Mouse (Mus musculus): ENCODE results near the gene Cad.

Cad gene

DNA sequence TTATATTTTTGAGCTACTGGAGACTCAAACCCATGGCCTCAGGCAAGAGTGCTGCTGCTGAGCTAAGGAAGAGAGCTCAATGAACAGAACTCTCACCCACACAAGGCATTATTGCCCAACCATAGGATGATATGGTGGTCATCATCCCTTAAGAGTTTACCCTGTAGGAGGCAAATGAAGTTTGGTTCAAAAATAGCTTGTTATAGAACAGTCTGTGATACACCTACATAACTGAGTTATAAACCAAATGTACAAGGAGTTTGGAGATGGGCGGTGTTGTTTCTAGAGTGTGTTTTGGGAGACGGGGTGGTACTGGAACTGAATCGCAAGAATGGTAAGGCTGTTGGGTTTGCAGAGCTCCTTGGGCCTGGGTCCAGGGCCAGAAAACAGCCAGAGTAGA lies 15.2 kb downstream of the Cad start:
- DNase-seq (ENCODE audit: low read depth, low spot score), result no peak

DNA sequence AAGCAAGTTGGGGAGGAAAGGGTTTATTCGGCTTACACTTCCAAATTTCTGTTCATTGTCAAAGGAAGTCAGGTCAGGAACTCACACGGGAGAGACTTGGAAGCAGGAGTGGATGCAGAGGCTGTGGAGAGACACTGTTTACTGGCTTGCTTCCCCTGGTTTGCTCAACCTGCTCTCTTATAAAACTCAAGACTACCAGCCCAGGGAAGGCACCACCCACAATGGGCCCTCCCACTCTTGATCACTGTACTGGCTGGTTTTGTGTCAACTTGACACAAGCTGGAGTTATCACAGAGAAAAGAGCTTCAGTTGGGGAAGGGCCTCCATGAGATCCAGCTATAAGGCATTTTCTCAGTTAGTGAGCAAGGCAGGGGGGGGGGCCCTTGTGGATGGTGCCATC lies 16.5 kb downstream of the Cad start:
- no peak for DNase-seq (ENCODE audit: low read depth, low spot score)

DNA sequence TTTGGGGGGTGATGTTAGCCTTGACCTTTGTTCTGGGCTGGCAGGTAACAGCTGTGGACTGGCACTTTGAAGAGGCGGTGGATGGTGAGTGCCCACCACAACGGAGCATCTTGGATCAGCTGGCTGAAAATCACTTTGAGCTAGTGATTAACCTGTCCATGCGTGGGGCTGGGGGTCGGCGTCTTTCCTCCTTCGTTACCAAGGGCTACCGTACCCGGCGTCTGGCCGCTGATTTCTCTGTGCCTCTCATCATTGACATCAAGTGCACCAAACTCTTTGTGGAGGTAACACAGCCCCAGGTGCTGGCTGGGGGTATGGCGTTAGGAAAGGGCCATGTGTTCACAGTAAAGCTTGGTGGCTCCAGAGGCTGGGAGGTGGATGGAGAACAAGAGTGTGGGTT lies 17.2 kb downstream of the Cad start:
- DNase-seq (ENCODE audit: low read depth, low spot score), result no peak

DNA sequence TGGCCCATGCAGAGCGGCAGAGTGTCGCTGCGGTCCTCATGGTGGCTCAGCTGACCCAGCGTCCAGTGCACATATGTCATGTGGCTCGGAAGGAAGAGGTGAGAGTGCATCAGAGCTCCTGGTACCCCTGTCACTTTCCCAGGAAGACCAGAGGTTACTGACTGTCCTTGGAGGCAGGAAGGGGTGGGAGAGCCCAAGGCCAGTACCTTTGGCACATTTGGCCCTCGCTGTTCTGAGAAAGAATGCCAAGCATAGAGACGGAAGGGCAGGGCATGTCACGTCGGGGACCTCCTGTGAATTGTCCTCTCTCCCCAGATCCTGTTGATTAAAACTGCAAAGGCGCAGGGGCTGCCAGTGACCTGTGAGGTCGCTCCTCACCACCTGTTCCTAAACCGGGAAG lies 18.6 kb downstream of the Cad start:
- DNase-seq (ENCODE audit: low read depth, low spot score), result no peak

DNA sequence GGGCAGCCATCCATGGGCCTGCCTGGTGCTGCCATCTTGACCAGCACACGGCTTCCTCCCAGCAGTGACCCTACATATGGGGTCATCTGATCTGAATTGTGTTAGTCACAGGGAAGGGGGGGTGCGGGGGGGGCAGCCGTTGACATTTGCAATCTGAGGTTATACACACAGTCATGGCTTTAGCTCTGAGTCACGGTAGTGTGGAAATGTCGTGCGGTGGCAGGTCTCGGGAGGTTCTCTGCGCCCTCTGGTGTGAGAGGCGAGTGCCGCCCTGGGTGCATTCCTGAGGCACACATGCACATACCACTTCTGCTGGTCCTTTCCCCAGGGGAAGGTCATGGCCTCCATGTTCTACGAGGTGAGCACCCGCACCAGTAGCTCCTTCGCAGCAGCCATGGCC lies 21.8 kb downstream of the Cad start:
- DNase-seq (ENCODE audit: low read depth, low spot score), result no peak

DNA sequence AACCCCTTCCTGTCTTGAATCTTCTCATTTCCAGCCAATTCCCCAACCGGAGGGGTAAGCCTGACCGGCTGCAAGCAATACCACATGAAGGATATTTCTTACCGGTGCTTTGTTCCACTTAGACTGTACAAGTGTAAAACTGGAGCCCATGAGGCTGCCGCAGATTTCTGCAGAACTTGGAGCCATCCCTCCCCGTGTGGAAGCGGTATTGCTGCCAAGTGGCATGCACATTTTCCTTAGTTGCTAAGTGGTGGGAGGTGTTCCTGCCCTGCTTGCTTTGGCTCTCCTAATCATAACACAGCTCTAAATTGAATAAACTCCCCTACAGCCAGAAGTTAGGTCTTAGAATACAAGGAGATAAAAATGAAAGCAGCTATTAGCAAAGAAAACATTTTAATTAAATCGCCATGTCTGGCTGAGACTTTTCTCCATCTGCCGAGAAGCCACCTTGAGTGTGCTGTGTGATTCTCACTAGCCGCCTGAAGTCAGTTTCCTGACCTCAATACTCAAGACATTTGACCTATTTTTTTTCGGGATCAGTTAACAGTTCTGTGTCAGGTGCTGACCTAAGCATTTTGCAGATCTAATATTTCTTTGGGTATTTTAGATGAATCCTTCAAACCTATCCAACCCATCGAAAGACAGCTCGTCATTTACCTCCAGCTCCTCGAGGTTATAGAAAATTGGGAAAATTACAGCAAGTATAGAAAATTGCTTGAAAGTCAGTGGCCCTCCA lies 25.6 kb downstream of the Cad start:
- DNase-seq (ENCODE audit: low read depth, low spot score), result no peak

DNA sequence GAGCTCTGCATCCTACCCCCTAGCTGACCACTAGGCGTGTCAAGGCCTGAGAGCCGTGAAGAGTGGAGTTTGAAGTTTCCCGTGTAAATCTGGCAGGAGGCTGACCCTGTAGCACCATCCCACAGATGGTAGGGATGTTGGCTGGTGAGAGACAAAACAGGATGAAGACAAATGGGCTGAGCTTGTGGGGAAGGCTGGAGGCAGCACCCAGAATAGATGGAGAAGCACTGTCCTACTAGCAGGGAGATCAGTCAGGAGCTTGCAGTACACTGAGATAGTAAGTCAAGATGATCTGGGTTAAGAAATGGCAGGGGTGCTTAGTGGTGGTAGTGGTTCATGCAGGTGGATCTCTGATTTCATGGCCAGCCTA lies 26.2 kb downstream of the Cad start:
- no peak for DNase-seq (ENCODE audit: low read depth, low spot score)

DNA sequence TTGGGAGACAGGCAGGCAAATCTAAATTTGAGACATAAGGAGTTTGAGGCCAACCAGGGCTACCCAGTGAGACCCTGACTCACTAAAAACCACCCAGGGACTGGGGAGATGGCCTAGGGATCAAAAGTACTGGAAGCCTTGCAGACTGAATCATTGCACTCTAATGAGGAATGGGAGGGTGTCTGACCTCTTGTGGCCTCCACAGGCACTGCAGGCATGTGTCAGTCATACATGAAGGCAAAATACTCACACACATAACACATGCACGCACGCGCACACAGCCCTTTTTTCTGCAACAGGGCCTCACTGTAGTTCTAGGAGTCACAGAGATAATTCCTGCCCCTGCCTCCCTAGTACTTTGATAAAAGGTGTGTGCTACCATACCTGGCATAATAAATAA lies 26.8 kb downstream of the Cad start:
- peak; percentile 69 for DNase-seq (ENCODE audit: low read depth, low spot score)

DNA sequence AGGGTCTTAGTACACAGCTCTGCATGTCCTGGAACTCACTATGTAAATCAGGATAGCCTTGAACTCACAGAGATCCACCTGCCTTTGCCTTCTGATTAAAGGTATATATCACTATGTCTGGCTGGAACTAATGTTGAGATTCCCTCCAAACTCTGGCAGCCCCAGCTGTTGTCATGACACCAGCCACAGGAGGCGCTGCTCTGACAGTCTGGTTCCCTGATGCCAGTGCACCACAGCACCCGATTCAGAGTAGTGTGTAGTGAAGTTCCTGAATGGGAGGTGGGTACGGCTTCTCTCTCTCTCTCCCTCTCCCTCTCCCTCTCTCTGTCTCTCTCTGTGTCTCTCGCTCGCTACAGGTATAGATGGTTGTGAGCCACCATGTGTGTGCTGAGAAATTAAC lies 27.8 kb downstream of the Cad start:
- DNase-seq (ENCODE audit: low read depth, low spot score), result peak; percentile 73

DNA sequence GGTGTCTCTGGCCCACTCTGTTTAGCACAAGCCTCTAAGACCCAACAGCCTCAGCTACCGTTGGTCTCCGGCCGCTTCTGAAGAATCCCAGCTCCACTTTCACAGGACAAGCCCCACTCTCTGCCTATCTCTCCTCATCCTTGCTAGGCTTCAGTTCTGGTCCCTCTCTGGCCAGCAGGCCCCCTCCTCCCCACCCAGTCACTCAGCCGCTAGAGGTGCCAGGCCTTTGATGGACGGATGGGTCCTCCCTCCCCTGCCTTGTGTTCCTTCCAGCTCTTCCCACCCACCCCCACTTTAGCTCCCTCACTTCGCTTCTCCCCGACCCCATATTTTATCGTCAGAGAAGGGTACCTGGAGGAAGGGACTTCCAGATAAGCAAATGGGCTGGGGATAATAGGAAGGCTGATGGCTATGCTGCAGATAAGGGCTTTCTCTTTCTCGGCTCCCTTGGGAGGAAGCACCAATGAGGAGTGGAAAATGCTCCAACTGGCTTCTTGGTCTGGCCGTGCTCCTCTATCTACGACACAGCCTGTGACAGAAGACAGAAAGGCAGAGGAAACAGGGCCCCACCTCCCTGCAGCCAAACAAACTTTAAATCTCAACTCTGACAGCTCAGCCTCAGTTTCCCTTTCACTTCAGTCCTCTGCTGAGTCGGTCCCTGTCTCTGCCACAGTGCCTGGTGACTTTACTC lies 28.5 kb downstream of the Cad start:
- DNase-seq (ENCODE audit: low read depth, low spot score), result no peak

DNA sequence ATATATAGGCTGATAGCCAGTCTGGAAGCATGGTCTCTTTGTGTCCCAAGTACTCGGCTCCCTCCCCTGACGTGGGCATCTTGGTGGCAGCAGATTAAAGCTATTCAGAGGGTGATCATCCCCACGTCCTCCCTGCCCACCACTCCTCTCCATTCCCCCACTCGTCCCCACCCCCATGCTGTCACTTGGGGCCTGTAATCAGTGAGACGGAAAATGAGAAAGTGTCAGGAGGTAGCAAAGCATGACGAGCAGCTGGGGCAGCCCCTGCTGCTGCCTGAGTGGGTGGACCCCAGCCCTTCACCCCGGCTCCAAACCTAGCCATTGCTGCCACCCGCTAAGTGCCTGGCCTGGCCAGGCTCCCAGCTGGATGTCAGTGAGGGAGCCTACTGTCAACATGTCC lies 29.4 kb downstream of the Cad start:
- DNase-seq (ENCODE audit: low read depth, low spot score), result peak; percentile 41

DNA sequence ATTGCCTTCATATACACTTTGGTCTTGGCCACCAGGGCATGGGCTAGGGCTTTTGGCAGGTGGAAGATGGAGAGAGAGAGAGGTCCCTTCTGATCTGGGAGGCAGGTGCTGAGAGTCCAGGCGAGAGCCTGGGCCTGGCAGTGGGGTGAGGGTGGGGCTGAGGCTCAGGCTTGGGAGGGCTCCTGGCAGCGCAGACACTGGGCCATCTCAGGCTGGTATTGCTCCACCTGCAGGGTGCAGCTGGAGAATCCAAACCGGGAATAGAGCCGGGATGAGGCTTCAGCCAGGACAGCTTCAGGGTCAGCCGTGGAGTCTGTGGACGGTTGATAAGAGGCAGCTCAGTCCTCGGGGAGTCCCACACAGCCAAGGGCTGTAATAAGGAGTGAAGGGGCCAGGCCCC lies 32.0 kb downstream of the Cad start:
- DNase-seq (ENCODE audit: low read depth, low spot score), result no peak

DNA sequence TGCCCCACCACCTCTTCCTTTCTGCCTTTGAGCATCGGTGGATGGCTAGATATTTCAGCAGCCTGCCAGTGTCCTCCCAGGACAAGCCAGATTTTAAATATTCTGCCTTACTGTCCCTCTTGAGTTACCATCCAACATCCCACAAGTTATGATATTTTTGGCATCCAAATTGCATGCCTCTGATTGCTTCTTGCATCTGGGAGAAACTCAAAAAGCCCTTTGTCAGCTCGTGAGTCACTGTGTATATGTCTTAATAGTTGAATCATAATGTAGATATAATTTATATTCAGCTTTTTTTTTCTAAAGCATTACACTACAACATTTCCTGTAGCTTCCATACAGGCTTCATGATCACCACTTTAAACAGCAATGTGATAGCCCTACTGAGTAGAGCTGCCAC lies 32.6 kb downstream of the Cad start:
- DNase-seq (ENCODE audit: low read depth, low spot score), result no peak

DNA sequence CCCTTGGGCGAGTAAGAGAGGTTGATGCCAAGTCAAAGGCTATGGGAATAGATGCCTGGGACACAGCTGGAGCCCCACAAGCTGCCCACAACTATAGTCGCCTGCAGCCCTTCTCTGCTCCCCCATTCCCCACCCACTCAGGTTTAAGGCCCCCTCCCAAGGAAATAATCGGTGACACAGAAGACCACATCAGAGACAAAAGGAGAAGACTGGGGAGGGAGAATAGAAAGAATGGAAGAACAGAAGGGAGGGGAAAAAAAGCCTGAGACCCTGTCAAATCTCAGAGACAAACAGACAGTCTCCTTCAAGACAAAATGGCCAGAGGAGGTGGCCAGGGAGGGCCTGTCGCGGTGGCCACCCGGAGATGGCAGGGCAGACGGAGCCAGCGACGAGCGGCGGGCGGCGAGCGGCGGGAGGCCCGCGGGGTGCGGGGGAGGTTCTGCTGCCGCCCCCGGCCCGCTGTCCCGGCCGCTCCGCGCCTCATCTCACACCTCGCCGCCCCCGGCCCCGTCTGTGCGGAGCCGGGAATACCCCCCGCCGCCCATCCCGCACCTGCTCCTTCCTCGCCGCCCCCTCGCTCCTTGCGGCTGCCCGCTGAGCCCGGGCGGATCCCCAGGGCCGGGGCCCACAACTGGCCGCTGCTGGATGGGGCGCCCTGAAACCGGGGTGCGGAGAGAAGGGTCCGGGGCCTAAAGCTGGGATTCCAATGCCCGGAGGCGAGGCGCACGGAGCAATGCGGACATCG lies 37.8 kb downstream of the Cad start:
- no peak for DNase-seq (ENCODE audit: low read depth, low spot score)

DNA sequence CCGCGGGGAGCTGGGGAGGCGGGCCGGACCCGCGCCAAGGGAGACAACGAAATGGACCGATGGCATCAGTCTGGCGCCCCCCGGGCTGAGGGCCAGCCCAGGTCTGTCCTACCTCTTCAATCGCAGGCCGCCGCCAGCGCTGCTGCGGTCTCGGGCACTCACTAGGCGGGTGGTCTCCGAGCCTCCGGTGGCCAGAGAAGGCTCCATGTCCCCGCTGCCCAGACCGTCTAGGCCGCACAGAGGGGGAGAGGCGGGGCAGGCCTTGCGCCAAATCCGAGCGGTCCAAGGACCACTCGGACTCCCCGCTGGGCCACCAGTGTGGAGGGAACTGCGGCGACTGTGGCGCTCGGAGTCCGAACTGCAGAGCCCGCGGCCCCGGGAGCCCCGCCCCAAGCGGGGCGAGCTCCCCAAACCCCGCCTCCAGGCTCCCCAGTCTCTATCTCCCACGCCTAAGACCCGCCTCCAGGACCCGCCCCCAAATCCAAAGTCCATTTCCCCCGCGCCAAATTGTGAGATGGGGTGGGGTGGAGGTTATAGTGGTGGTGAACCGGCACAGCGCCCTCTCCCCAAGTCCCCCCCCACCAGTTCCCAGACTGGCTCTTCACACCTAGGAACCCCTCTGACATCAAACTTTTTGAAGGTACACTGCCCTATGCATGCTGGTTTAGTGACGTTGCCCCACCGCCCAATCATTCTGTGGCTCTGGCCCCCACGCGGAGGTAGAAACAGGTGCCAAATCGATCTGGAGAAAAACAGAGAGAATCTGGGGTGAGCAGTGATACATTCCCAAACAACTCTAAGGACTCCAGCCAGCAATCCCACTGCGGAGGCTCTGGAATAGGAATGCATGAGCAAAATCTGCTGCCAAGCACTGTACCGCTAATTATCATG lies 38.8 kb downstream of the Cad start:
- peak; percentile 53 for DNase-seq (ENCODE audit: low read depth, low spot score)

DNA sequence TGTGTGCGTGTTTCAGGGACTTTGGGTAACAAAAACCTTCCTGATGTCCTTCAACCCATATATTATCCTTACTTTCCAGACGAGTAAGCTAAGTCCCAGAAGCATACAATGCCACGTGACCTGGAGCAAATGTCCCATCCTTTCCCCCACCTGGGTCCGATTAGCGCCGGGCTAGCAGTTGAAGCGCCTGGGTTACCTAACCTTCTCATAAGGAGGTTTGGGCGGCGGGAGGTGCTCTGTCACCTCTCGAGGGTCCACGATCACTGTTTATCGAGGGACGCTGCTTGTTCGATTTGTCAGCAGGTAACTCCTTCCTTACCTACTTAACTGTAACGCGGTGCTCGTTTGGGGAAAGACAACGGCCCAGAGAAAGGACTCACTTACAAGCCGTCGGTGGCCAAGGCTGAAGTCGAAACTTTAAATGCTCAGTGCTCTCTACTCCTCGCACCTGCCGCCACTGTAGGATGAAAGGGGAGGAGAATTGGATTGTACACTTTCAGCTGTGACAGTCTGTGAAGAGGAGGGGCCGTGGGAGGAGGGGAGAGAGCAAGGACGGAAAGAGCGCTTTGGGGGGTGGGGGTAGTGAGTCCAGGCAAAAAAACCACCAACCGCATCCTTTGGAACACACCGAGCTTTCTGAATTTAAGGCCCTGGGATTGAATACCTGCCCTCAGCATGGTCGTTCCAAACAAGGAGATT lies 39.7 kb downstream of the Cad start:
- DNase-seq (ENCODE audit: low read depth, low spot score), result peak; percentile 42

DNA sequence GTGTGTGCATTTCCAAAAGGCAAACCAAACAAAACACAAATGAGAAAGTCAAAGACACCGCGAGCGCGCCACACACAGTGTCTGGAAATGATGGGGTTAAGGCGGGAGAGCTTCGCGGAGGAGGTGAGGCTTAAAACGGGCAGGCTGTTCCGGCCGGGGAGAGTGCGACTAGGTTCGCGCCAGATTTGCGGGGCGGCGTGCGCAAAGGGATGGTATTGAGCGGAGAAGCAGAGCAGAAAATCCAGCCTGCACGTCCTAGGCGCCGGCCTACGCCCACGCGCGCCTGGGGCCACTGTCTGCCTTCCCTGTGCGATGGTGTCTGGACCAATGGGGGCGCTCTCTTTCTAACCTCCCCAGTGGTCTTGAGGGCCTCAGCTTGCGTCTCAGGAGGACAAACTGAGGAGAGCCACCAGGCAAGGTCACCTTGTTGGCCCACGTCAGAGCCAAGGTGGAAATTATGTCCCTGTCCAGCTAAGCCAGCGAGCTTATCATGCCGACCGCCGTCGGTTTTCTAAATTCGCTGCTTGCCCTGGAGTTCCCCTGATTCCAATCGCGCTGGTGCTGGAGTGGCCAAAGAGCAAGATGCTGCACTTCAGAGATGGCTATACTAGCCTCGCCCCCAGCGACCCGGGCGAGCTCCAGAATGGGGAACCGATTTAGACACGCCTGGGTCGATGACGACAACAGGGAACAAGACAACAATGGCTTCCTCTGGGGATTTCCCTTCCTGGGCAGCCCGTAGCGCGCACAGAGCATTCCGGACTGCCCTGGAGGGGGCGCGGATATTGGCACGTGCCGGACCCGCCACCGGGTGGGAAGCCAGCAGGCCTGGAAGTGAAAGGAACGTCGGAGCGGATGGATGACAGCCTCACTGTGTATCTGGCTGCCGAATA lies 40.5 kb downstream of the Cad start:
- peak; percentile 75 for DNase-seq (ENCODE audit: low read depth, low spot score)

DNA sequence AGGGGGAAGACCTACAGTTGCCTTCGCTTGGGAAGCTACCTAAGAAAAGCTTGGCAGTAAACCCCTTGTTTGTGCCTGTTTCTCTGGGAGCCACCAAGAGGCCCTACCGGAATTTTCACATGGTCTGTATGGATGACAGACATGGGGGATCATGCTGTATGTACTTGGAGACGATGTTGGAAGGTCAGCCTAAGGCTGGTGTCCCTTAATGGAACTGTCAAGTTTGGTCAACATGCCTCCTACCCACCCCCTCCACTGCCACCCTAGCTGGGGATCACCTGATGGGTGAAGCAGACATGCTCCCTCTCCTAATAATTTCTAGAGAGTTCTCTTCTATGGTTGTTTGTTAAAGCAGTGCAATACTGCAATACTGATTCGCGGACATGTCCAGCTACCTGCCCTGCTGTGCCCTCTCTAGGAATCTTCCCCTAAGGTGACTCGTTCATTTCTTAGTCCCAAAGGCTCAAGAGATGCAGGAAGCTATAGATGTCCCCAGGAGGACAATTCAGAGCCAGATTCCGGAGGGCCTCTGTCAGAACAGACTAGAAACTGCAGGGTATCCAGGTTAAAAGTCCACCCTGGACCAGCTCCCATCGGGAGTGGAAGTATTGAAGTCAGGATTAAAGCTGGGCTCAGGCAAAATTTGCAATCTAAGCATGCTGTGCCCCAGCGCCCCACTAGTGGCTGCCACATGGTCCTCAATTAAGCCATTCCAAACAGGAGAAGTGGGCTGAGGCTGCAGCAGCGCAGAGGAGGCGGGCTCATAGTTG lies 41.3 kb downstream of the Cad start:
- DNase-seq (ENCODE audit: low read depth, low spot score), result no peak

DNA sequence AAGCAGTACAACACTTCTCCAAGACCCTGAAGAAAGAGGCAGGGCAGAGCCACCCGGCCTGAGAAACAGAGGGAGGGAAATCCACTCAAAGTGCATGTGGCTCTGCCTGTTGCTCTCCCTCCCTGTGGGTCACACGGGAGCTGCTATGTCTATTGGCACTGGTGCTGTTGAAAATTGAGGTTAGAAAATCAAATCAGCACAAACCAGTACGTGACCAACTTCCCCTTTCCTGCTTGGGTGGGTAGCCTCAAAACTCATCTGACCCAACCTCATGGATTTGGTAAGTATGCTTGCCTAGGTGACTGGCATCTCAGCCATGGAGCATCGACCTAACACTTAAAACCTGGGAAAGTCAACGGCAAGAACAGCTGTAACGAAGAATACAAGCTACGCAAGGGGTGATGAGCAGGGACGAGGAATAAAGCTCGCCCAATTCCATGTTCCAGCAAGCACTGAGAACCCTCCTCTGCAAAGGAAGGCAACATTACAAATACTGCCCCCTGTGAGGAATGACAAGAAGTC lies 51.3 kb downstream of the Cad start, which contains the start of gene Dnajc5g:
TSS of gene Dnajc5g (plus strand) at position 472 of the 522 bp plus-strand sequence.
- DNase-seq (ENCODE audit: low read depth, low spot score), result no peak

All from CD4-positive, CD25-positive, alpha-beta regulatory T cell, adult 2 months (primary cell).